Mouse (Mus musculus): Measurements from ENCODE around the gene Usp21.
A peak's percentile ranks its signal among the peaks of the same experiment; 100 is the strongest.

Usp21 gene

GRCm38 (mm10) chr1:171284491-171284890 is 3.3 kb downstream of the Usp21 start:
- no peak for DNase-seq (ENCODE audit: low spot score)

- DNase-seq (ENCODE audit: low spot score): no peak
Measured at GRCm38 (mm10) chr1:171283188-171284160, 4.3 kb downstream of the Usp21 start.

- no peak for DNase-seq (ENCODE audit: low spot score)
Measured at GRCm38 (mm10) chr1:171282086-171282805, 5.5 kb downstream of the Usp21 start.

- DNase-seq (ENCODE audit: low spot score): peak; percentile 85
Measured at GRCm38 (mm10) chr1:171281528-171281923, 6.3 kb downstream of the Usp21 start.

GRCm38 (mm10) chr1:171280916-171281527 is 6.8 kb downstream of the Usp21 start, which contains the start of gene Ppox:
Gene Ppox, minus strand, starts transcription at chr1:171281186.
- peak; percentile 90 for DNase-seq (ENCODE audit: low spot score)

GRCm38 (mm10) chr1:171280250-171280915 is 7.4 kb downstream of the Usp21 start:
- DNase-seq (ENCODE audit: low spot score): no peak

- DNase-seq (ENCODE audit: low spot score): no peak
Measured at GRCm38 (mm10) chr1:171279721-171280120, 8.1 kb downstream of the Usp21 start.

- no peak for DNase-seq (ENCODE audit: low spot score)
Measured at GRCm38 (mm10) chr1:171279012-171279705, 8.6 kb downstream of the Usp21 start.

- DNase-seq (ENCODE audit: low spot score): no peak
Measured at GRCm38 (mm10) chr1:171278436-171278835, 9.4 kb downstream of the Usp21 start.

- no peak for DNase-seq (ENCODE audit: low spot score)
Measured at GRCm38 (mm10) chr1:171277736-171278135, 10.1 kb downstream of the Usp21 start.

GRCm38 (mm10) chr1:171276110-171276748 is 11.6 kb downstream of the Usp21 start:
- DNase-seq (ENCODE audit: low spot score): no peak

GRCm38 (mm10) chr1:171275144-171275734 is 12.6 kb downstream of the Usp21 start:
- DNase-seq (ENCODE audit: low spot score): peak; percentile 76

- DNase-seq (ENCODE audit: low spot score): no peak
Measured at GRCm38 (mm10) chr1:171274171-171274570, 13.6 kb downstream of the Usp21 start.

GRCm38 (mm10) chr1:171272086-171272485 is 15.7 kb downstream of the Usp21 start:
- DNase-seq (ENCODE audit: low spot score): no peak

GRCm38 (mm10) chr1:171271622-171272021 is 16.2 kb downstream of the Usp21 start:
- DNase-seq (ENCODE audit: low spot score): no peak

GRCm38 (mm10) chr1:171271196-171271595 is 16.6 kb downstream of the Usp21 start:
- DNase-seq (ENCODE audit: low spot score): no peak

GRCm38 (mm10) chr1:171270573-171270900 is 17.3 kb downstream of the Usp21 start:
- DNase-seq (ENCODE audit: low spot score): peak; percentile 79

- peak; percentile 98 for DNase-seq (ENCODE audit: low spot score)
Measured at GRCm38 (mm10) chr1:171269848-171270572, 17.8 kb downstream of the Usp21 start, which contains the start of gene B4galt3. Gene B4galt3, plus strand, starts transcription at chr1:171270328.

- no peak for DNase-seq (ENCODE audit: low spot score)
Measured at GRCm38 (mm10) chr1:171268341-171268740, 19.4 kb downstream of the Usp21 start.

All from urinary bladder, postnatal 14 days (tissue).